Mouse (Mus musculus) hindbrain, embryonic 15.5 days (tissue): ENCODE results near the gene Ntrk3. TPM values are rescaled to one million over a fixed set of nuclear protein-coding genes. Genes with fewer than 3 reads are reported as not detected.

Experiments
- ATAC-seq: fragments of 200-750 bp; cut with Nextera tagmentation; 2 replicates; pipeline ENCODE4 v1.8.0; 2017; ENCODE audit warnings: low read depth, moderate number of reproducible peaks, moderate TSS enrichment; ENCODE audit not compliant: low FRiP score
- H3K27ac ChIP-seq: fragments of 300-500 bp; sonication (generic); replicated peaks from 2 replicates; pipeline ENCODE4 v1.5.1; 2015; ENCODE audit warnings: mild to moderate bottlenecking, inconsistent platforms
- H3K27me3 ChIP-seq: fragments of 300-500 bp; sonication (generic); 2 replicates; pipeline ENCODE4 v1.6.1; 2015; ENCODE audit warnings: control low read depth, inconsistent platforms
- H3K36me3 ChIP-seq: fragments of 300-500 bp; sonication (generic); 2 replicates; pipeline ENCODE4 v1.6.1; 2015; ENCODE audit warnings: control low read depth, inconsistent platforms
- H3K4me1 ChIP-seq: fragments of 300-500 bp; sonication (generic); replicated peaks from 2 replicates; pipeline ENCODE4 v1.6.1; 2015; ENCODE audit warnings: control low read depth, inconsistent platforms
- H3K4me2 ChIP-seq: fragments of 300-500 bp; sonication (generic); 2 replicates; pipeline ENCODE4 v1.6.1; 2015; ENCODE audit warnings: moderate library complexity, mild to moderate bottlenecking, inconsistent platforms
- H3K4me3 ChIP-seq: fragments of 300-500 bp; sonication (generic); 2 replicates; pipeline ENCODE4 v1.5.1; 2015; ENCODE audit warnings: mild to moderate bottlenecking, inconsistent platforms
- H3K9ac ChIP-seq: fragments of 300-500 bp; sonication (generic); 2 replicates; pipeline ENCODE4 v1.6.1; 2015; ENCODE audit warnings: inconsistent platforms
- H3K9me3 ChIP-seq: fragments of 300-500 bp; sonication (generic); 2 replicates; pipeline ENCODE4 v1.6.1; 2016; ENCODE audit warnings: control low read depth, inconsistent platforms
- WGBS: fragments of 180-500 bp; shearing (Covaris S2); methylation state at CpG from one replicate; pipeline ENCODE4 v1.1.7; 2015; 5-methylcytosine and 5-hydroxymethylcytosine counted together
- polyA plus RNA-seq: library from polyadenylated mRNA; unstranded; fragments of >200 nt; fragmentation: Nextera tagmentation; extraction: Ambion mirVana; gene quantifications from 2 replicates; pipeline ENCODE4 v1.2.1, GENCODE M21; 2015

Ntrk3 gene
- polyA plus RNA-seq, 1 experiment from 2014 or later = 23.3 TPM

- Histone ChIP-seq H3K27me3 (no peaks in the 10 kb centered on the region), H3K4me1 (no peaks in the 10 kb centered on the region), H3K9me3 (no peaks in the 10 kb centered on the region), H3K9ac (no peak overlapping the region), H3K36me3 (no peaks in the 10 kb centered on the region), H3K27ac (no peak overlapping the region), H3K4me2 (no peak overlapping the region), H3K4me3 (no peak overlapping the region)
- WGBS = 76% methylated on average over 5 of the region's 5 CpGs
- no peak for ATAC-seq
These were observed 18.7 kb downstream of the Ntrk3 start for GRCm38 (mm10) chr7:78719117-78719516.

GRCm38 (mm10) chr7:78718191-78718609 is 19.6 kb downstream of the Ntrk3 start:
- no peaks in the 10 kb centered on the region for H3K36me3 ChIP-seq
- no peaks in the 10 kb centered on the region for H3K27me3 ChIP-seq
- no peak overlapping the region for H3K9ac ChIP-seq
- H3K4me3 ChIP-seq = no peak overlapping the region
- no peaks in the 10 kb centered on the region for H3K4me1 ChIP-seq
- no peak for ATAC-seq
- H3K4me2 ChIP-seq = no peak overlapping the region
- H3K27ac ChIP-seq = no peak overlapping the region
- 73% methylated on average over 8 of the region's 8 CpGs for WGBS
- H3K9me3 ChIP-seq = no peaks in the 10 kb centered on the region

GRCm38 (mm10) chr7:78707708-78708107 is 30.1 kb downstream of the Ntrk3 start:
- Histone ChIP-seq H3K27ac (no peak overlapping the region), H3K27me3 (no peaks in the 10 kb centered on the region), H3K9me3 (no peaks in the 10 kb centered on the region), H3K4me2 (no peak overlapping the region), H3K9ac (no peak overlapping the region), H3K4me1 (no peaks in the 10 kb centered on the region), H3K36me3 (no peaks in the 10 kb centered on the region), H3K4me3 (no peak overlapping the region)
- no peak for ATAC-seq
- 82% methylated on average over 7 of the region's 7 CpGs for WGBS

GRCm38 (mm10) chr7:78707122-78707521 is 30.7 kb downstream of the Ntrk3 start:
- H3K4me2 ChIP-seq = no peak overlapping the region
- no peaks in the 10 kb centered on the region for H3K9me3 ChIP-seq
- no peaks in the 10 kb centered on the region for H3K36me3 ChIP-seq
- H3K4me3 ChIP-seq = no peak overlapping the region
- no peak overlapping the region for H3K9ac ChIP-seq
- no peak overlapping the region for H3K27ac ChIP-seq
- ATAC-seq = no peak
- no peaks in the 10 kb centered on the region for H3K4me1 ChIP-seq
- no peaks in the 10 kb centered on the region for H3K27me3 ChIP-seq
- 85% methylated on average over 3 of the region's 3 CpGs for WGBS

GRCm38 (mm10) chr7:78702676-78703075 is 35.1 kb downstream of the Ntrk3 start:
- Histone ChIP-seq H3K27me3 (no peaks in the 10 kb centered on the region), H3K9me3 (no peaks in the 10 kb centered on the region), H3K4me1 (no peaks in the 10 kb centered on the region), H3K9ac (no peak overlapping the region), H3K36me3 (no peaks in the 10 kb centered on the region), H3K27ac (no peak overlapping the region), H3K4me3 (no peak overlapping the region), H3K4me2 (no peak overlapping the region)
- ATAC-seq = no peak
- 62% methylated on average over 6 of the region's 6 CpGs for WGBS

GRCm38 (mm10) chr7:78695200-78695599 is 42.6 kb downstream of the Ntrk3 start:
- 93% methylated on average over 3 of the region's 3 CpGs for WGBS
- no peak for ATAC-seq
- Histone ChIP-seq H3K27ac (no peak overlapping the region), H3K9me3 (no peaks in the 10 kb centered on the region), H3K4me1 (no peaks in the 10 kb centered on the region), H3K4me3 (no peak overlapping the region), H3K4me2 (no peak overlapping the region), H3K36me3 (no peaks in the 10 kb centered on the region), H3K9ac (no peak overlapping the region), H3K27me3 (no peaks in the 10 kb centered on the region)

GRCm38 (mm10) chr7:78693148-78693547 is 44.7 kb downstream of the Ntrk3 start:
- WGBS = 70% methylated on average over 1 of the region's 1 CpGs

GRCm38 (mm10) chr7:78690956-78691355 is 46.9 kb downstream of the Ntrk3 start:
- H3K36me3 ChIP-seq = no peaks in the 10 kb centered on the region
- no peaks in the 10 kb centered on the region for H3K27me3 ChIP-seq
- H3K9ac ChIP-seq = no peak overlapping the region
- no peak overlapping the region for H3K4me2 ChIP-seq
- H3K27ac ChIP-seq = no peak overlapping the region
- WGBS = 62% methylated on average over 3 of the region's 3 CpGs
- no peaks in the 10 kb centered on the region for H3K4me1 ChIP-seq
- ATAC-seq = no peak
- H3K9me3 ChIP-seq = no peaks in the 10 kb centered on the region
- H3K4me3 ChIP-seq = no peak overlapping the region

More at GRCm38 (mm10) chr7:78693148-78693547, 44.7 kb downstream of the Ntrk3 start:
- Histone ChIP-seq H3K27ac (no peak overlapping the region), H3K4me2 (no peak overlapping the region), H3K4me3 (no peak overlapping the region), H3K9ac (no peak overlapping the region), H3K27me3 (no peaks in the 10 kb centered on the region), H3K9me3 (no peaks in the 10 kb centered on the region), H3K4me1 (no peaks in the 10 kb centered on the region), H3K36me3 (no peaks in the 10 kb centered on the region)
- no peak for ATAC-seq

GRCm38 (mm10) chr7:78684943-78685342 is 52.9 kb downstream of the Ntrk3 start:
- no peak for ATAC-seq
- no peak overlapping the region for H3K27ac ChIP-seq
- WGBS = 66% methylated on average over 6 of the region's 6 CpGs
- H3K4me3 ChIP-seq = no peak overlapping the region
- H3K4me1 ChIP-seq = no peaks in the 10 kb centered on the region
- H3K27me3 ChIP-seq = no peaks in the 10 kb centered on the region
- H3K9ac ChIP-seq = no peak overlapping the region
- no peaks in the 10 kb centered on the region for H3K9me3 ChIP-seq
- H3K4me2 ChIP-seq = no peak overlapping the region
- no peaks in the 10 kb centered on the region for H3K36me3 ChIP-seq

- Histone ChIP-seq H3K9me3 (no peaks in the 10 kb centered on the region), H3K4me3 (no peak overlapping the region), H3K27me3 (no peaks in the 10 kb centered on the region), H3K4me1 (no peaks in the 10 kb centered on the region), H3K9ac (no peak overlapping the region), H3K4me2 (no peak overlapping the region), H3K36me3 (no peaks in the 10 kb centered on the region), H3K27ac (no peak overlapping the region)
- ATAC-seq = peak; percentile 51; the same call in 1 of the 2 replicates
- 79% methylated on average over 2 of the region's 2 CpGs for WGBS
These were observed 56.9 kb downstream of the Ntrk3 start for GRCm38 (mm10) chr7:78680871-78681270.

GRCm38 (mm10) chr7:78669407-78669806 is 68.4 kb downstream of the Ntrk3 start:
- Histone ChIP-seq H3K27me3 (no peaks in the 10 kb centered on the region), H3K9me3 (no peaks in the 10 kb centered on the region), H3K9ac (no peak overlapping the region), H3K4me1 (no peaks in the 10 kb centered on the region), H3K27ac (no peak overlapping the region), H3K4me3 (no peak overlapping the region), H3K4me2 (no peak overlapping the region), H3K36me3 (no peaks in the 10 kb centered on the region)
- 92% methylated on average over 16 of the region's 16 CpGs for WGBS
- no peak for ATAC-seq

- H3K9ac ChIP-seq = no peak overlapping the region
- H3K4me2 ChIP-seq = no peak overlapping the region
- no peaks in the 10 kb centered on the region for H3K36me3 ChIP-seq
- no peak overlapping the region for H3K4me3 ChIP-seq
- no peaks in the 10 kb centered on the region for H3K27me3 ChIP-seq
- H3K4me1 ChIP-seq = no peaks in the 10 kb centered on the region
- H3K27ac ChIP-seq = no peak overlapping the region
- ATAC-seq = no peak
- H3K9me3 ChIP-seq = no peaks in the 10 kb centered on the region
- WGBS = 89% methylated on average over 6 of the region's 6 CpGs
These were observed 68.9 kb downstream of the Ntrk3 start for GRCm38 (mm10) chr7:78668916-78669315.

GRCm38 (mm10) chr7:78668003-78668635 is 69.7 kb downstream of the Ntrk3 start:
- Histone ChIP-seq H3K27ac (no peak overlapping the region), H3K4me2 (no peak overlapping the region), H3K4me3 (no peak overlapping the region), H3K9ac (no peak overlapping the region), H3K27me3 (no peaks in the 10 kb centered on the region), H3K9me3 (no peaks in the 10 kb centered on the region), H3K36me3 (no peaks in the 10 kb centered on the region), H3K4me1 (no peaks in the 10 kb centered on the region)
- ATAC-seq = no peak
- 87% methylated on average over 6 of the region's 6 CpGs for WGBS
